Mouse (Mus musculus) C2C12 (cell line): ENCODE measurements around the gene Thbs3.

Experiments used
- CEBPB ChIP-seq: IDR thresholded peaks from one replicate; pipeline ENCODE4 v1.6.1; 2011; ENCODE audit warnings: low read depth, mild to moderate bottlenecking, control low read depth, moderate library complexity
- CTCF ChIP-seq: IDR thresholded peaks from one replicate; pipeline ENCODE4 v1.5.1; 2011; ENCODE audit not compliant: control insufficient read depth, insufficient read depth, insufficient read length
- MYOG ChIP-seq: IDR thresholded peaks from one replicate; pipeline ENCODE4 v1.6.1; 2011; ENCODE audit not compliant: control insufficient read depth, insufficient read length; ENCODE audit errors: extremely low read depth
- USF1 ChIP-seq: IDR thresholded peaks from one replicate; pipeline ENCODE4 v1.6.1; 2011; ENCODE audit warnings: low read depth, mild to moderate bottlenecking, control low read depth, moderate library complexity

- TF ChIP-seq CTCF (no peak), USF1 (no peak), MYOG (no peak), CEBPB (no peak)
These were observed 4.6 kb downstream of the Thbs3 start for GRCm38 (mm10) chr3:89219546-89219945.
